Mouse (Mus musculus) hindbrain, postnatal 0 days (tissue): ENCODE results near the gene Emp2. TPM values are rescaled to one million over a fixed set of nuclear protein-coding genes. Genes with fewer than 3 reads are reported as not detected.

ENCODE experiments used
- ATAC-seq: fragments of 200-750 bp; cut with Nextera tagmentation; 2 replicates; pipeline ENCODE4 v1.8.0; 2017; ENCODE audit warnings: mild to moderate bottlenecking, moderate TSS enrichment, moderate library complexity
- DNase-seq: peaks from one replicate; pipeline ENCODE4 v3.0.0-alpha.2; 2015; ENCODE audit warnings: low spot score
- H3K27ac ChIP-seq: fragments of 300-500 bp; sonication (generic); 2 replicates; pipeline ENCODE4 v1.5.1; 2014; ENCODE audit warnings: mild to moderate bottlenecking
- H3K27me3 ChIP-seq: fragments of 300-500 bp; sonication (generic); 2 replicates; pipeline ENCODE4 v1.6.1; 2014; ENCODE audit warnings: low read length, mixed read lengths; ENCODE audit not compliant: insufficient read depth
- H3K36me3 ChIP-seq: fragments of 300-500 bp; sonication (generic); 2 replicates; pipeline ENCODE4 v1.6.1; 2014; ENCODE audit warnings: low read length, mixed read lengths; ENCODE audit not compliant: insufficient read depth
- H3K4me1 ChIP-seq: fragments of 300-500 bp; sonication (generic); 2 replicates; pipeline ENCODE4 v1.6.1; 2014; ENCODE audit warnings: antibody characterized with exemption, low read length, mixed read lengths; ENCODE audit not compliant: insufficient read depth
- H3K4me2 ChIP-seq: fragments of 300-500 bp; sonication (generic); 2 replicates; pipeline ENCODE4 v1.6.1; 2014; ENCODE audit warnings: low read depth, mild to moderate bottlenecking, low read length, moderate library complexity, mixed read lengths
- H3K4me3 ChIP-seq: fragments of 300-500 bp; sonication (generic); 2 replicates; pipeline ENCODE4 v1.5.1; 2014; ENCODE audit warnings: low read length
- H3K9ac ChIP-seq: fragments of 300-500 bp; sonication (generic); replicated peaks from 2 replicates; pipeline ENCODE4 v1.6.1; 2014; ENCODE audit warnings: mild to moderate bottlenecking, low read length, moderate library complexity, mixed read lengths
- H3K9me3 ChIP-seq: fragments of 300-500 bp; sonication (generic); 2 replicates; pipeline ENCODE4 v1.6.1; 2016; ENCODE audit warnings: low read length, mixed read lengths
- CTCF ChIP-seq: IDR thresholded peaks from 2 replicates; pipeline ENCODE4 v1.5.1; 2016; ENCODE audit warnings: antibody characterized with exemption, control low read depth, low read depth
- WGBS: fragments of 180-500 bp; shearing (Covaris S2); extraction: QIAGEN DNeasy Blood & Tissue Kit; methylation state at CpG from one replicate; pipeline ENCODE4 v1.1.7; 2014; 5-methylcytosine and 5-hydroxymethylcytosine counted together
- polyA plus RNA-seq: library from polyadenylated mRNA; unstranded; fragments of >200 nt; fragmentation: Nextera tagmentation; extraction: Ambion mirVana; gene quantifications from 2 replicates; pipeline ENCODE4 v1.2.1, GENCODE M21; 2015
- total RNA-seq: library from RNA; depleted of rRNA; stranded (reverse); fragments of >200 nt; gene quantifications from 2 replicates; pipeline ENCODE4 v1.2.3, GENCODE M21; 2014; rRNA removed

Emp2 gene
- 25.3 and 26.6 TPM in 2 replicates for total RNA-seq
- polyA plus RNA-seq = 30.7 and 32.0 TPM in 2 replicates

GRCm38 (mm10) chr16:10313646-10314088, at the start of gene Emp2:
TSS of gene Emp2 (minus strand) at chr16:10313968.
- TF ChIP-seq CTCF = no peak
- peak within 1 kb of the TSS; percentile 84 for H3K4me2 ChIP-seq
- WGBS = 1% methylated on average over 38 of the region's 40 CpGs
- H3K4me1 ChIP-seq = no peaks in the 10 kb centered on the region
- H3K4me3 ChIP-seq = peak within 1 kb of the TSS; percentile 44
- H3K9me3 ChIP-seq = no peaks in the 10 kb centered on the region
- DNase-seq (peak; percentile 35), ATAC-seq (peak; percentile 79)
- no peaks in the 10 kb centered on the region for H3K36me3 ChIP-seq
- H3K9ac ChIP-seq = peak within 1 kb of the TSS; percentile 48
- H3K27me3 ChIP-seq = peaks cover 8% of the 10 kb centered on the region; the same call in 1 of the 2 replicates
- no peak within 1 kb of the TSS; the same call in 1 of the 2 replicates for H3K27ac ChIP-seq

DNA sequence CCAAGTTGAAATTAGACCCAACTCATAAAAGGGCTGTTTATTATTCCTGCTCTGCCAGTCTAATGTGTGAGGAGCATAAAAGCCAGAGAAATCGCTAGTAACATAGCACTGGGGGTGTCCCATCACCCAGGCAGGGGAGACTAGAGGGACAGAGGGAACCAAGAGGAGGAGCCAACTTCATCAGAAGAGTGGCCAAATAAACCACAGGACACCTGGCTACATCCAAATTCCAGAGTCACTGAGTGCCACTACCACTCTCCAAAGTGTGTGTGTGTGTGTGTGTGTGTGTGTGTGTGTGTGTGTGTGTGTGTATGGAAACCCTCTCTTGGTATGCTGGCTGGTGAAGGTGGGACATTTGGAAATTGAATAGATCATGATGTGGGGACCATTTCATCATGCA, 49.3 kb upstream of the Emp2 start:
- 28% methylated on average over 1 of the region's 1 CpGs for WGBS
- Histone ChIP-seq H3K27me3 (no peaks in the 10 kb centered on the region), H3K4me3 (no peak overlapping the region), H3K4me1 (no peaks in the 10 kb centered on the region), H3K36me3 (no peaks in the 10 kb centered on the region), H3K4me2 (no peak overlapping the region), H3K27ac (no peak overlapping the region), H3K9me3 (no peaks in the 10 kb centered on the region), H3K9ac (no peak overlapping the region)
- no peak for DNase-seq
- ATAC-seq = 0 out of 2 replicates have a peak, but pooled peaks have one; percentile 50
- no peak for TF ChIP-seq CTCF

GRCm38 (mm10) chr16:10359241-10359640, 45.5 kb upstream of the Emp2 start:
- TF ChIP-seq CTCF = no peak
- no peaks in the 10 kb centered on the region for H3K27me3 ChIP-seq
- no peak overlapping the region for H3K9ac ChIP-seq
- H3K27ac ChIP-seq = no peak overlapping the region
- no peak overlapping the region for H3K4me2 ChIP-seq
- 86% methylated on average over 6 of the region's 6 CpGs for WGBS
- no peak for ATAC-seq
- H3K4me3 ChIP-seq = no peak overlapping the region
- no peaks in the 10 kb centered on the region for H3K36me3 ChIP-seq
- no peak for DNase-seq
- no peaks in the 10 kb centered on the region for H3K9me3 ChIP-seq
- H3K4me1 ChIP-seq = no peaks in the 10 kb centered on the region

DNA sequence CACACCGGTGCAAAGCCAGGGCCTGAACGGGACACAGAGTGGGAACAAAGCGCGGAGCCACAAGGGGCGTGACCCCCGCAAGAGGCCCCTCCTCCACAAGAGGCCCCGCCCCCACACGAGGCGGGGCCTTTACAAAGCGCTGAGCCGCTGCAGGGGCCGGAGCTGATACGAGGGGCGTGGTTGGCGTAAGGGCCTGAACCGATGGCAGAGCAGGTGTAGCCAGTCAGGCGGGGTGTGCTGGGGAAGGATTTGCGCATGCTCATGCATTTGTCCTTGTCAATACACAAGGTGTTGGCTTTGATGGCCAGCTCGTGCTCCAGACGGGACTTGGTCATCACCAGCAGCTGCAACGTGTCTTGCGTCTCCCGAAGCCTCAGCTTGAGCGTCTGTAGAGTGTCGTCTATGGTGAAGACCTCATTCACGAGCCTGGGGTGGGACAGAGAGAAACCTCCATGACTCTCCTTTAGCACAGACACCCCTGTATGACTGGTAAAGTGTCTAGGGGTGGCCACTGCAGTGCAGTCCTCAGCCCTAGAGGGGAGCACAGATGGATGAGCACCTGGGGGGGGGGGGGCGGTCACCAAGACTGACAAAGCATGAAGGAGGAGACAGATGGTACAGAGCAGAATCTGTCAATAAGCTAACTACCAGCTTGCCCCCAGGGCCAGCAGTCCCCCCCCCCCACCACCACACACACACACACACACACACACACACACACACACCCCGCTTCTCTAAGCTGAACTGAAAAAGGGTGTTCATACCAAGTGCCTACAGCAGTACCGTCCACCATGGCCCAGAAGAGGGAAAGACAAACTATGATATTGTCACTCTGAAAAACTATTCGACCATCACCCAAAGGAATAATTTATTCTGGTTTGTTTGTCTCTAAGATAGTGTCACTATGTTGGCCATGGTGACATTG, 44.5 kb upstream of the Emp2 start:
- peak overlapping the region; percentile 21 for H3K4me3 ChIP-seq
- no peaks in the 10 kb centered on the region for H3K9me3 ChIP-seq
- DNase-seq (peak; percentile 81), ATAC-seq (peak; percentile 88)
- no peaks in the 10 kb centered on the region for H3K27me3 ChIP-seq
- H3K9ac ChIP-seq = peak overlapping the region; percentile 28; the same call in 1 of the 2 replicates
- WGBS = 20% methylated on average over 30 of the region's 30 CpGs
- H3K4me1 ChIP-seq = no peaks in the 10 kb centered on the region
- TF ChIP-seq CTCF = no peak
- H3K4me2 ChIP-seq = peak overlapping the region; percentile 50
- H3K36me3 ChIP-seq = no peaks in the 10 kb centered on the region
- H3K27ac ChIP-seq = no peak overlapping the region

DNA sequence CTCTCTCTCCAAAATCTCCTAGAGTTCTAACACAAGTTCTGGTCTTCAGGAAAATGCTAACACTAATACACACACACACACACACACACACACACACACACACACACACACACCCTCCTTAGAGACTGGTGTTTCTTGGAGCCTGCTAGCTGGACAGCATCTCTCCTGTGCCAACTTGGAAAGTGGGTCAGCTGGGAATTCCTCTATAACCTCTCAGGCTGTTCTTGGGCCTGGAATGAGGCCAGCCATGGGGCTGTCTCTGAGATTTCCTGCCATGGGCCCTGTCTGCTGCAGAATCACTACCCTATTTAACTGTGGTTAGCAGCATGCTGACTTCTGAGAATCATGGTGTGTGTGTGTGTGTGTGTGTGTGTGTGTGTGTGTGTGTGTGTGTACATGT, 41.2 kb upstream of the Emp2 start:
- H3K9ac ChIP-seq = no peak overlapping the region
- no peaks in the 10 kb centered on the region for H3K9me3 ChIP-seq
- no peak for TF ChIP-seq CTCF
- H3K4me3 ChIP-seq = no peak overlapping the region
- no peaks in the 10 kb centered on the region for H3K27me3 ChIP-seq
- ATAC-seq = peak; percentile 65
- peak; percentile 86 for DNase-seq
- peak overlapping the region; percentile 56; the same call in 1 of the 2 replicates for H3K27ac ChIP-seq
- H3K4me2 ChIP-seq = no peak overlapping the region
- no peaks in the 10 kb centered on the region for H3K36me3 ChIP-seq
- H3K4me1 ChIP-seq = no peaks in the 10 kb centered on the region

DNA sequence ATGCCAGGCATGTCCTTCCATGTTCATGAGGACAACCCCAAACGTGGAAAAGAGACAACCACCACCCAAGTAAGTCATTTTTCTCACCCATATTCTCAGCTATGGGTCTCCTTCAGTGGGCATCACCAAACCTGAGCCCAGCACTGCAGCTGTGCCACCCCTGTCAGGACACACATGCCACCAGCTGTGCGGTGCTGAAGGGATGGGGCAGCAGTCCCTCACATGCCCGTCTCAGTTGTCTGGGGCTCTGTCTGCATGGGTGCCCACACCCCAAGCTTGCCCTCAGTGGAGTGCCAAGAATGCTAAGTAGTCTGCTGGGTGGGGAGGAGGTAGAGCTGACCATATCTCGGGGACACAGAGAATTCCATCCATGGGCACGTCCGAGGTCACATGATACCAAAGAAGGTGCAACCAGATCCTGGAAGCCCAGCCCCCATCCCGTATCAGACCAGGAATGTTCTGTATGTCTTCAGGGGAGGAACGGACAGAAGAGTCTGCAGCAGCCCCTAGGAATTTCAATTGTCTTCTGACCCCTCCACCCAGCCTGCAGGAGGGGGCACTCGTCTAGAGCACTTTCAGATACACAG, 37.4 kb upstream of the Emp2 start:
- no peak for TF ChIP-seq CTCF
- Histone ChIP-seq H3K4me2 (no peak overlapping the region), H3K4me3 (no peak overlapping the region), H3K9ac (no peak overlapping the region), H3K27ac (no peak overlapping the region), H3K9me3 (no peaks in the 10 kb centered on the region), H3K27me3 (no peaks in the 10 kb centered on the region), H3K36me3 (no peaks in the 10 kb centered on the region), H3K4me1 (no peaks in the 10 kb centered on the region)
- DNase-seq (no peak), ATAC-seq (no peak)
- WGBS = 70% methylated on average over 9 of the region's 9 CpGs
